Mouse (Mus musculus): ENCODE measurements around the gene Scg2.

The Scg2 gene

GRCm38 (mm10) chr1:79439609-79440308 is at the start of gene Scg2:
Gene Scg2, minus strand, starts transcription at chr1:79440120.
- peak; percentile 87 for DNase-seq (ENCODE audit: low read depth, low spot score)

DNA sequence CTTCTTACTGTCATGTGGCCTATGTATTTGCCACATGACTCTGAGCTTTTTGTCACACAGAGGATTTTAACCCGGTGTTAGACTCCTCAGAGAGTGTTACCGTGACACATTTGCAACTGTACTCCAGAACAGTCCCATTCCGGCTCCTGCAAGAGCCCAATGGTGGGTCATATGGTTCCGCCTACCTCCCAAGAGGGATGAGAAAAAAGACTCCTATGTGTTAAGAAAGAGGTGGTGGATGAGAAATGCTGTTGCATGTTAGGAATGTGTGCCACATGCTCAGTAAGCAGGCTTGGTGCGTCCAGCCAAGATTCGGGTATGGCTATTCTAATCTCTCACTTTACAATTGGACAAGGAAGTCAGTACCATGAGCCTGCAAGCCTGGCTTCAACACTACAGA is 45.6 kb upstream of the Scg2 start:
- DNase-seq (ENCODE audit: low read depth, low spot score) = no peak

GRCm38 (mm10) chr1:79470856-79471255 is 30.9 kb upstream of the Scg2 start:
- no peak for DNase-seq (ENCODE audit: low read depth, low spot score)

GRCm38 (mm10) chr1:79469871-79470270 is 30.0 kb upstream of the Scg2 start:
- DNase-seq (ENCODE audit: low read depth, low spot score) = peak; percentile 2

DNA sequence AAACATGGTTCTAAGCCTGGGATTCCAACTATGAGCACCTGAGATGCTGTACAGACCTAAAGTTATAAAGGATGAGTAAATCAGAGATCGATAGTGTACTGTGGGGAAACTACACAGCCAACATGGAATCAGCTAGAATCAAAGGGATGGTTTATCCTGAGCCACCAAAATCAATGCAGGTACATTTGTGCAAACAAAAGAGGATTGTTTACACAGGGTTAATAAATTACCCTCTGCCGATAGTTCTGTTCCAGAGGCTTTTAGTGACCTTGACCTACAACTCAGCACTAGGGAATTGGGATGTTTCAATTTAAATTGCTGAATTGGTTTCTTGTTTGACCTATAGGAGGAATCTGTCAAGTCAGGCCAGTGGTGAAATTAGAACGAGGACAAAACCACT is 26.7 kb upstream of the Scg2 start:
- no peak for DNase-seq (ENCODE audit: low read depth, low spot score)

DNA sequence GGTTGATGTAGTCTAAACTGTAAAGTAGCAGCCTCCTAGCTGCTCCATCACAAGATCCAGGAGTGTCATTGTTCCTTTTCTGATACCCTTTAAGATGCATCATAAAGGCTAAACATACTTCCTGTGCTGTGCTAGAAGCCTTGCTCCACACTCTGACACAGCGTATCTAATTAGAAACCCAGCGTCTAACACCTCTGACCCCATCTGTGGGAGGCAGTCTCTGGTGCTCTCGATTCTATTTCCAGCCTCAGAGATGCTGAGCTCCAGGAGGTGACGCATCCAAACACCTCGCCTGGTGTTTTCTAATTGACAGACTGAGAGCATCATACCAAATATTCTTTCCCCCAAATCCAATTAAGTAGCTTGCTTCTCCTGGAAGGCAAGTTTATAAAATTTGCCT is 18.6 kb upstream of the Scg2 start:
- no peak for DNase-seq (ENCODE audit: low read depth, low spot score)

DNA sequence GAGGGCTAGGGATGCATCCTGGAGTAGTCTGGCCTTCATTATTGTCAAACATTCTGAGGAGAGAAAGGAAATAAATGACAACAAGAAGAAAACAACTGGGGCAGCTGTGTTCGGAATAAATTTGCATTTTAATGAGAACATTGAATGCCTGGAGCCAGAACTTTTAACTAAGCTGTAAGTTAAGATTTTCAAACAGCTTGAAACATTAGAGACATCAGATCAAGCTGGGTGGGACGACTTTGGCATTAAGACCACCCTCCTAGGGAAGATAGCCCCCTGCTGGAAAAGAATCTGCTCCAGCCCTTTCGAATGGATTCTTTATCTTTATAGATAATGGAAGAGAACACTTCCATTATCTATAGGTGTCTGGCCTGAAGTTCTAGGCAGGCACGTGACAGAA is 14.2 kb upstream of the Scg2 start:
- peak; percentile 50 for DNase-seq (ENCODE audit: low read depth, low spot score)

GRCm38 (mm10) chr1:79452339-79452738 is 12.4 kb upstream of the Scg2 start:
- no peak for DNase-seq (ENCODE audit: low read depth, low spot score)

GRCm38 (mm10) chr1:79450343-79451021 is 10.6 kb upstream of the Scg2 start:
- no peak for DNase-seq (ENCODE audit: low read depth, low spot score)

DNA sequence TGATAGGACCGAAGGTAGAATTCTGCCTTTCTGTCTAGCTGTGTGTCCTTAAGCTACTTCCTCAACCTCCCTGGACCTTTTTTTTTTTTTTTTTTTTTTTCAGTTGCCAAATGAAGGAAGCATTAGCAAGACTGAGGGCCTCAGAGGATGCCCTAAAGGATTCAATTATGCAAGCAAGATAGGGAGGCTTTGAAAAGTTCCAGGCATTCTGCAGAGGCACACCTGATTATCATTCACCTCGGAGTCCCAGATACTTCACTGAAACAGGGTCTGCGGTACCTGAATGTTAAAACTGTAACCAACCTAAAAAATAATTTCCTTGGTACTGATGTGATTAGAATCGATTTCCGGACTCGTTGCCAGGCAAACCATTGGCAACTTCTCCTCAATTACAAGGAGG is 10.0 kb upstream of the Scg2 start:
- no peak for DNase-seq (ENCODE audit: low read depth, low spot score)

GRCm38 (mm10) chr1:79445586-79445985 is 5.7 kb upstream of the Scg2 start:
- no peak for DNase-seq (ENCODE audit: low read depth, low spot score)

- DNase-seq (ENCODE audit: low read depth, low spot score) = no peak
Measured at GRCm38 (mm10) chr1:79437755-79438154, 2.2 kb downstream of the Scg2 start.

DNA sequence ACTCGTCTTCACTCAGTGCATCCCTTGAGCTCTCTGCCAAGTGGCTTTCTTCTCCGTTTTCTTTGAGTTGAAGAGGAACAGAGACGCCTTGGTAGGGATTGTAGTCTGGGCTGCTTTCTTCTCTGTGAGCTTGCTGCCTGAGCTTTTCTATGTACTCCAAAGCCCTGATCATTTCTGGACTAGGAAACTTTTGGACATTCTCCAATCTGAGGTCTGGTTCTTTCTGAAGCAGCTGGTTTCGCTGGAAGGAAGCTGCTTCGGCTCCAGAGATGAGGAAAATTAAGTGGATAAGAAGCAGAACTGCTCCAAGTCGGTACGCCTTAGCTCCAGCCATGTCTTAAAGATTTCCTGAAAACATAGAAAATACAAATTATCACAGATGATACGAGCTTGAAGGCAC is 3.2 kb downstream of the Scg2 start:
- no peak for DNase-seq (ENCODE audit: low read depth, low spot score)

GRCm38 (mm10) chr1:79429058-79429457 is 10.9 kb downstream of the Scg2 start:
- no peak for DNase-seq (ENCODE audit: low read depth, low spot score)

DNA sequence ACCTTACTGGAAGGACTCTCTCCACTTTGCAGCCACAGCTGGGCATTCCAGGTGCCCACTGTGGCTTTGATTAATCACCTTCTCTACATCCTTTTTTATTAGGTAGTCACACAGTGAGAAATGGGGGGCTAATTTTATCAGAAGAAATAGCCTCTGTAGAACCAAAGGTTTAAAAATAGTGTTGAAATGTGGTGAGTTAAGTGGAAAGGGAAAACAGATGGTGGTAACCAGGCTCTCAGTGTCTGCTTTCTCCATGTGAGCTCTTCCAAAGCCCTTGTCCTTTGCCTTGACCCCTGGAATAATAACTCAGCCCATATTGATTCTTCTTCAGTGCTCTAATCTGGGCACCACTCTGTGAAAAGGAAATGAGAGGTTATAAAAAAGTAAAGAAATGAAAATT is 24.4 kb downstream of the Scg2 start:
- no peak for DNase-seq (ENCODE audit: low read depth, low spot score)

DNA sequence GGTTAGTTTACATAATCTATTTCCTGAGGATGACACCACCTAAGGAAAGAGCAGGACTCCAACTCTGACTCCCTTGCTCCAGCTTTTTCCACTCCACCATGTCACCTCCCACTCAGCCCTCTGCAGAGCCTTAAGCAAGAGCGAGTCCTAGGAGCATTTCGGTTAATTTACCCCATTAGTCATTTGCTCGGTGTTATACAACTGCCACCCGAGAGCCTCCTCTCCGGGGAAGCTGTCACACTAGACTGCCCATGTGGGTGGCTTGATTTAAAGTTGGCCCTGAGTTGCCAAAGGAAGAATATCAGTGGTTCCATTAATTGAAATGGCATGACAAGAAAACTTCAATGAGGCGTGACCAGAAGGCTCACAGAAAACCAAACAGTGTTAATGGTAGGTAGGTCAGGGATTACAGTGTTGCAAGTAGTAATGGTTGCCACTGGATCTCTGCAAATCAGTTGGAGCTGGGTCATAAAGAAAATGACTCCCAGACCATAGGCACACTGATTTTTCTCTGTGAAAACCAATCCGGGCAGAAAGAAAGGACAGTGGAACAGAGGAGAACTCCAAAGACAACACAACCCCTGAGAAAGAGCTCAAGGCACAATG is 33.5 kb downstream of the Scg2 start:
- DNase-seq (ENCODE audit: low read depth, low spot score) = no peak

- no peak for DNase-seq (ENCODE audit: low read depth, low spot score)
Measured at GRCm38 (mm10) chr1:79401090-79402012, 38.6 kb downstream of the Scg2 start.

DNA sequence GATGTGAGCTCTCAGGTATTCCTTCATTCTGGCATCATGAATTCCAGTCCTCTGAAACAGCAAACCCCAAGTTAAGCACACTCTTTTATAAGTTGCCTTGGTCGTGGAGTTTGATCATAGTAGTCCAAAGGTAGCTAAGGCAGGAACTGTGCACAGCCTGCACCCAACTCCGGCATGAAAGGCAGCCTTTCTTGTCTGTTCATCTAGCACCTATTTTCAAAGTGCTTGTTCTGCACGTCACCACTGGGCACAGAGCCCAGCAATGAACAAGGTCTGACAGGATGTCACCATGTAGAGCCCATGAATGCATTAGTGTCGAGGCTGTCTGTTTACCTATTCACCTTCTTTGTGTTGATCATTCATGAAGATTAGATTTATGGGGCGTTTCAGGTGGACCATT is 39.6 kb downstream of the Scg2 start:
- DNase-seq (ENCODE audit: low read depth, low spot score) = no peak
